Mouse (Mus musculus) kidney, adult 11 months (tissue): ENCODE results near the gene Alk.

Experiments
- DNase-seq: peaks from one replicate; pipeline ENCODE4 v3.0.0; 2022

Alk gene

DNA sequence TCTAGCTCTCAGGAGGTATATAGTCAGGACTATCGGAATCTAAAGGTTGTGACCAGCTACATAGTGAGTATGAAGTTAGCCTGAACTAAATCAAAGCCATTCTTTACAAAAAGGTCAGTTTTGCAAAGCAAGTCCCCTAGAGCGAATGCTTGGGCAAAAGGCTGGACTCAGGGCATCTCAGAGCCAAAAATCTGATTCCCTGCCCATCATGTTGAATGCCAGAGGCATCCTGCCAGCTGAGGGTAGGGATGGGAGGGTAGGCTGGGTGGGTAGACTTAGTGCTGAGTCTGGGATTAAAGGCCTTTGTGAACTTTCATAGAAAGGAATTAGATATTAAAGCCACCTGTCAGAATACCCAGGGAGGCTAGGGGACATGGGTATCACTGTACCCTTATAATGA lies 594.6 kb downstream of the Alk start:
- no peak for DNase-seq

GRCm38 (mm10) chr17:72008389-72008788 lies 596.0 kb downstream of the Alk start:
- DNase-seq = peak; percentile 10

- DNase-seq = no peak
Observed at GRCm38 (mm10) chr17:72005365-72005764, 599.1 kb downstream of the Alk start.

GRCm38 (mm10) chr17:71999527-72000482 lies 604.6 kb downstream of the Alk start:
- DNase-seq = no peak

DNA sequence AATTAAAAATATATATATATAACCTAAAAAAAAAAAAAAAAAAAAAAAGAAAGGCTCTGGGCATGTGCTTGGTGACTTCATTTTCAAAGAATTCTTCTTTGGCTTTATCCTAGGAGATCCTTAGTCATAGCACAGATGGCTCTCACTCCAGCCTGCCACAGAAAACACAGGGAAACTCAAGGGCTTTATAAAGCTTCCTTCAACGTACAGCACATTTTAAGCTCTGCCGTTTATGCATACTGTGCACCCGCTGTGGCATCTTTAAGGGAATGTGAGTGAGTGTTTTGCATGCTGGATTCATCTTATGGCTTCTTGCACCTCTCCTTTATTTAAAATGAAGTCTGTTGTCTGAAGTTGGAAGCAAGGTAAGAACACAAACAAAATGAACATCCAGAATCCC lies 606.7 kb downstream of the Alk start:
- DNase-seq = no peak

DNA sequence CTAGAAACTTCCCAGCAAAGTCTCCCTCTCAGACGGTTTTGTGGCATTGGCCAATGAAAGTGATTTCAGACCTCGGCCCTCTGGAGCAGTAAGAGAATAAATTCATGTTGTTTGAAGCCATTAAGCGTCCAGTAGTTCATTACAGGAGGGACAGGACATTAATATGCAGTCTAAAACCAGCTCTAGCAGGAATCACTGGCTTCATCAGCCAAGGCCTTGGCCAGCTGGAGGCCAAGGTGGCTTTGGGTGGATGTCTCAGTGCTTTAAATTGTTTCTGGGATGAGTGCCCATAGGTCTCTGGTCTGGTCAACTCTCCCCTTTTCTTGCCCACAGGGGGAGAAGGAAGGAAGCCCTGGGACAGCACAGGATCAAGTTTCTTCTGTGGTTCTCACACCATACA lies 608.9 kb downstream of the Alk start:
- peak; percentile 48 for DNase-seq

DNA sequence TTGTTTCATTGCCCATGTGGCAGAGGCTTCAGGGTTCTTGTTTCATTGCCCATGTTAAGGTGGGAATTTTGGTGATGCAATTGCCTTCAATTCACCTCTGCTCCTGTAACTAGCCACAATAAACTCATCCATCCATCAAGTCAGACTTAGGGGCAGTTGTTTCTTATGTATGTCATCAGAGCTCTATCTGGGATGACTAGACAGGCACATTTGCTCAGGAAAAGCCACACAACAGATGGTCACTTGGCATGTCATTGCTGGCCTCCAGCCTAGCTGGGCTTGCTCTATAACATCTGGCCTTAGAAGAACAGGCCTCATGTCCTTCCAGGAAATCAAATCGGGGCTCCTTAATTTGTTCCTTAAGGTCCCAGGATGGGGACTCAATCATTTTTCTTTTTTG lies 610.3 kb downstream of the Alk start:
- DNase-seq = no peak

DNA sequence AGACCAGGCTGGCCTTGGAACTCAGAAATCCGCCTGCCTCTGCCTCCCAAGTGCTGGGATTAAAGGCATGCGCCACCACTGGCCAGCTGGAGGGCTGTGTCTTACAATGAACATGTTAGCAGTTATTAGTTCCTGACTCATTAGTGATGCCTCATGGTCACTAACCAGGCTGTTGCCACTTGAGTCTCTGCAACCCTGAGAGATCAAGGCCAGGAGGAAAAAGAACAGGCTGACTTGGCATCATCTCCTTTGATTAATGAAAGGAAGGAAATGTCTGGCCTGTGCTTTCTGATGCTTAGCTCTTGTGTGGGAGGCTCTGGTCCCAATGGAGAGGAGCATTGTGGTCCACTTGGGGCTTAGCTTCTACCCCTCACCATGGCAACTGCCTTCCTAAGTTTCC lies 611.4 kb downstream of the Alk start:
- no peak for DNase-seq

GRCm38 (mm10) chr17:71991260-71991659 lies 613.2 kb downstream of the Alk start:
- DNase-seq = no peak

GRCm38 (mm10) chr17:71990176-71990720 lies 614.2 kb downstream of the Alk start:
- no peak for DNase-seq

DNA sequence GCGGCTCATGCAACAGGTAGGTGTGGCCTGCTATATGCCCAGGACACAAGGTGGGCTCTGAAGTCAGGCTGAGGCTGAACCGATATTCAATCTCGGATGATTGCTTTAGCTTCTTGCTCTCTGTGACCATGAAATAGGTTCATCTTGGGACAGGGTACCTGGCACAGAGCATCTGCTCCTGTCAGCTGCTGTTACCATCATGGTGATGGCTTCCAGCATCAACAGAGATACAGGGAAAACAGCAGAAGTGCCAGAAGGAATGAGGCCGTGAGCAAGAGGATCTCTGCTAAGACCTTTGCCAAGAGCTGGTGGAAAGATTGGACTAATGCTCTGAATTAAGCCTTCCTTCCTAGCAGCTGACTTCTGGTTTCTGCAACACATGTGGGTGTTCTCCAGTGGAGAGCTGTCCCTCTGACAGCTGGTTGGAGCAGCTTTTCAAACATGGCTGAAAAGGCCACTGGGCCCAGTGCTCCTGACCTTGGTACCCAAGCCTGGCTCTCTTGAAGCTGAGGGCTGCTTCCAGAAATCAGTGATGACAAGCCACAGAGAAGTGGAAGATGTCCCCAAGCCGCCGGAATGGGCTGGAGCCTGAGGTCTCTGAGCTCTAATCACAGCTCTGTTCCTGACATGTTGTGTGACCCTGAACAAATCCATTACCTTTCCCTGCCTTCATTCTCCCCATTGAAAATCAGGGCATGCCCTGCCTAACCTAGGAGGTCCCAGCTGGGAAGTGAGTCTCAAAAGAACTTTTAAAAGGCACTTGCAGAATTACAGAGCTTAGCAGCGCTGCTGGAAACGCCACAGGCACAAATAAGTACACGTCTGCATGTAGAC lies 615.5 kb downstream of the Alk start:
- no peak for DNase-seq

DNA sequence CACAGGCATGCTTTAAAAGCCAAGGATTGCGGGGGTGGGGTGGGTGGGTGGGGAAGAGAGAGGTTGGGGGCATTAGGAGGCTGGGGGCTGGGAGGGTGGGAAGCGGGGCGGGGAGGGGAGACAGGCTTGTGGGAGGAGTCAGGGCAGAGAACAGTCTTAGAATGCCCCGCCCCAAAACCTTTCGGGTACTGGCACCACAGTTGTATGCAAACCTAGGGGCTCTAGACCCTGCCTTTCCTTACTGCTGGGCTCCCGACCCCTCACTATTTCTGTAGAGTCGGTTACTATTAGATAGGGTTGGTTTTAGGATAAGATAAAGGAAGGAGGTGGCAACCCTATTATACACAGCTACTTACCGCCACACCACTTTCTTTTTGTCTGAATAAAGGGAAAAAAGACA lies 617.4 kb downstream of the Alk start:
- DNase-seq = no peak

DNA sequence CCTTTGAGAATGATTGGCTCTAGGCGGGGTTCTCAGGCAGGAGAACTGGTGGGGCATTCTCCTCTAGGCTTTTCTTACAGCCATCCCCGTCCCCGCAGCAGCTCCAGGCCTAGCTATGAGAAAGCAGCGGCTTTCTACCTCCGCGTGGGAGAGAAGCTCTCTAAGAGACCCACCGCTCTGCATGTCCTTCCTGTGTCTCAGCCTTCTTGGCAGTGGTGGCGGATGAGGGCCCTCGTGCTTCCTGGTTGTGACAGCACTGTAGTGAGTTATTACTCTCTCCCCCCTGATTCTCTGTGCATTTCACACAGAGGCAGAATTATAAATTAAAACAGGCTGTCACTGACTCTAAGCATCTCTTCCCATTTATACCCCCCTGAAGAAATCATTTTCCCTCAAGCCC lies 618.0 kb downstream of the Alk start:
- peak; percentile 43 for DNase-seq

DNA sequence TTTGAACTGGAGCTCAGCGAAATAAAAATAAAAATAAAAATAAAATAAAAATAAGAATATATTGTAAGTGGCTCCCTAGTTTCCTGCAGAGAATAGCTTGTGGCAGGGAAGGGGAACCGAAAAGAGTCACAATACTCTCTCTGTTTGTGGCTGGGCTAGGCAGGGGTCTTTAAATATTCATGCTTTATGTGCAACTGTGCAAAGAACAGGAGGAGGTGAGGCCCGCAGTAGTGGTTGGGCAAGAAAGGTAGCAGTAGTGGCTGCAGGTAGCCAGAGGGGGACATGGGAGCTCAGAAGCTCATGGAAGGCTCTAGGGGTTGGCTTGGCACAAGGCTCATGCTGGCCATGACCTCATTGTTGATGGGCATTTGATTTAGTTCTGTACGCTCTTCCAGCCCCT lies 623.2 kb downstream of the Alk start:
- DNase-seq = no peak

GRCm38 (mm10) chr17:71980518-71981145 lies 623.8 kb downstream of the Alk start:
- DNase-seq = peak; percentile 39

GRCm38 (mm10) chr17:71979137-71979536 lies 625.3 kb downstream of the Alk start:
- DNase-seq = no peak

DNA sequence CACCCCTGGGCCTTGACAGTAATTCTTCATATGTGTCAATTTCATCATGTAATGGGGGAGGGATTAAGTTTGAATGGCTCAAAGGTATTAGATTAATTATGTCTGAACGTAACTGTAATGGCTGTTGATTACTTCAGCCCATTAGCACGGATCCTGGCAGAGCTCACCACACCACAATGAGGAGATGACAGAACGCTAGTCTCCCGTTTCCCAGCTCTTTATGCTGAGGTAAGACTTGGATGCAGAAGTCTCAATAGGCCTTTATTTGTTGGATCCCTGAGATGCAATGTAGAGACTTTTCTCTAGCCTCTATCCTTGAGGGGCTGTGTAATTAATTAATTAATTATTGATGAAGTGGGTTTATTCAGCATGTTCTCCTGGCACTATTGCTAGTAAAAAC lies 627.8 kb downstream of the Alk start:
- DNase-seq = no peak

DNA sequence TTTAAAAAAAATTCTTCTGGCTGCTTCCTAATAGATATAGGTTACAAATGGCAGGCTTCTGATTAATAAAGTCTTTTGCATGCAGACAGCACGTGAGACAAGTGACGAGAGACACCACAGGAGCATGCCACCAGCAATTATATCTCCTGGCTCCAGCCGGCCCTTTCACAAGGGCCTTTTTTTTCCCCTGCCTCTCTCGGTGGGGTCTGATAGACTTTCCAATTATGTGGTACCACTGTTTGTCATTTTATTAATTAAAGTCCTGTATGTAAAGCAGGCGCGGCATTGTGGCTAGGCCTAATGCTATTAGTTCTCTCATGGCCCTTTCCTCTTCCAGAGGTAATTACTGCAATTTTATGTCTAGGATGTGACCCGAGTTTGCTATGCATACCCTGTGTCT lies 630.7 kb downstream of the Alk start:
- DNase-seq = no peak

DNA sequence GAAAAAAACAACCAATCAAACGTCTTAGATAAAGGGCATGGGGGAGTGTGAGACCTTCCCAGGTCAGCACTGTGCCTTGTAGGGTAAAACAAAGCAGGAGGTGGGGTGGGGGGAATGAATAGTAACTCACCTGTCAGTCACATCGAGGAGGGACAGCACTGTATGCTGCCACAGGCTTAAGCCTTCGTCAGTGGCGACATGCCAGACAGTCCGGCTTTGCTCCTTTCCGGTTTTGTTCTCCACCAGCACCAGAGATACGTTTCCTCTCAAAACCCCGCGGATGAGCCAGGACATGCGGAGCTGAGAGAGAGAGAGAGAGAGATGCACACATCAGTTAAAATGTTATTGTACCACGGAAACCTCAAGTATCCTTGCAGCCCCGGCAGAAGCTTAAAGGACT lies 637.1 kb downstream of the Alk start:
- no peak for DNase-seq

- DNase-seq = peak; percentile 62
Observed at GRCm38 (mm10) chr17:71965733-71966606, 638.5 kb downstream of the Alk start.

- DNase-seq = no peak
Observed at GRCm38 (mm10) chr17:71964610-71965009, 639.8 kb downstream of the Alk start.

- DNase-seq = no peak
Observed at GRCm38 (mm10) chr17:71962746-71963145, 641.7 kb downstream of the Alk start.
